20 mouse cellular contexts compared by ENCODE assay signal in genomic region chr2:11794668-11795067, GRCm38 (mm10). TPM values are rescaled to one million over a fixed set of nuclear protein-coding genes. Genes with fewer than 3 reads are reported as not detected.
DNase-seq lines count a peak whose midpoint lies in the region; ATAC-seq and TF ChIP-seq lines count a peak whose summit lies in the region.
"Had no signal": no experiment of that assay in that cellular context is flagged by ENCODE, and none has a peak within 500 bp of the region (broad histone marks: within the 10 kb centered on the region; RNA-seq: fewer than 3 reads in every experiment).

No protein-coding gene starts in this region.

- H3K4me2 ChIP-seq in liver, postnatal 0 days (ENCODE audit: low read depth, low read length): no peak overlapping the region
- H3K4me2 ChIP-seq: heart, embryonic 15.5 days; kidney, embryonic 15.5 days; liver, embryonic 11.5 days; midbrain, embryonic 11.5 days had no signal

- TF ChIP-seq CTCF in heart, adult 2 months (IDR thresholded peaks at IDR 0.05): peak; percentile 36; the same call in 1 of the 2 replicates
- TF ChIP-seq CTCF in liver, postnatal 0 days (IDR thresholded peaks at IDR 0.05; ENCODE audit: low read depth): peak; percentile 27; the same call in 1 of the 2 replicates
- peak; percentile 18; the same call in 1 of the 2 replicates for TF ChIP-seq CTCF in E14TG2a.4 (conservative IDR thresholded peaks at IDR 0.05; ENCODE audit: low read length)

- no peaks in the 10 kb centered on the region for H3K79me2 ChIP-seq in heart, adult 2 months (replicated peaks; ENCODE audit: control insufficient read depth, insufficient read depth, low read length)

- no peak for DNase-seq in heart, adult 2 months
- no peak for DNase-seq in heart, postnatal 25 days (ENCODE audit: low spot score)
- no peak for DNase-seq in liver, postnatal 0 days
- DNase-seq in liver: no peak
- DNase-seq in cerebellum, postnatal 36 days: no peak
- DNase-seq in spleen, adult 12 weeks (ENCODE audit: low spot score): no peak
- DNase-seq: adrenal gland, postnatal 25 days; cerebellum, adult 9-10 months; gastrocnemius, adult 2 months; kidney, adult 11 months; lung, adult 18-20 months; thymus, postnatal 14 days had no signal

- no peak for TF ChIP-seq POLR2A in heart, adult 2 months (IDR thresholded peaks at IDR 0.05; ENCODE audit: insufficient read depth, low read depth, low read length)

- no peak overlapping the region for H3K4me3 ChIP-seq in heart, adult 2 months
- no peak overlapping the region for H3K4me3 ChIP-seq in liver, postnatal 0 days (ENCODE audit: low read depth, low read length)
- H3K4me3 ChIP-seq in E14TG2a.4 (replicated peaks; ENCODE audit: low read length): no peak overlapping the region
- H3K4me3 ChIP-seq: forebrain, embryonic 10.5 days; gastrocnemius, adult 2 months; heart, embryonic 15.5 days; hindbrain, embryonic 10.5 days; kidney, embryonic 15.5 days had no signal

- no peak for ATAC-seq in liver, postnatal 0 days
- 0 out of 2 replicates have a peak, but pooled peaks have one; percentile 37 for ATAC-seq in megakaryocyte progenitor cell, adult 5-6 weeks (replicated peaks; ENCODE audit: poor library complexity)

- H3K9me3 ChIP-seq in liver, postnatal 0 days (ENCODE audit: low read length): no peaks in the 10 kb centered on the region
- no peaks in the 10 kb centered on the region for H3K9me3 ChIP-seq in E14TG2a.4 (ENCODE audit: low read length)
- H3K9me3 ChIP-seq: forebrain, embryonic 10.5 days; heart, embryonic 15.5 days; hindbrain, embryonic 10.5 days; kidney, embryonic 15.5 days had no signal

- intact Hi-C loops in heart, adult 2 months (cut with DNase I): no loop called here
- intact Hi-C loops in heart, postnatal 25 days (cut with DNase I): no loop called here

- H3K9ac ChIP-seq in heart, adult 2 months (ENCODE audit: low read depth, low read length): no peak overlapping the region
- H3K9ac ChIP-seq in liver, postnatal 0 days (replicated peaks): no peak overlapping the region
- H3K9ac ChIP-seq: heart, embryonic 15.5 days; kidney, embryonic 15.5 days had no signal

- no peaks in the 10 kb centered on the region for H3K4me1 ChIP-seq in heart, adult 2 months (ENCODE audit: control insufficient read depth, insufficient read depth, low read length)
- 0 out of 2 replicates have a peak, but pooled peaks cover 2% of the 10 kb centered on the region for H3K4me1 ChIP-seq in liver, postnatal 0 days (ENCODE audit: insufficient read depth)
- H3K4me1 ChIP-seq in E14TG2a.4 (replicated peaks; ENCODE audit: low read depth, low read length): no peaks in the 10 kb centered on the region
- H3K4me1 ChIP-seq: forebrain, embryonic 10.5 days; kidney, embryonic 15.5 days had no signal

- no peak overlapping the region for H3K27ac ChIP-seq in heart, adult 2 months
- no peak overlapping the region for H3K27ac ChIP-seq in liver, postnatal 0 days (ENCODE audit: low read depth)
- H3K27ac ChIP-seq: forebrain, embryonic 10.5 days; gastrocnemius, adult 2 months; heart, embryonic 15.5 days; hindbrain, embryonic 10.5 days; kidney, embryonic 15.5 days had no signal

- no peak for TF ChIP-seq EP300 in heart, adult 2 months (IDR thresholded peaks at IDR 0.05; ENCODE audit: insufficient read depth, low read depth, low read length)
- TF ChIP-seq EP300 in liver, postnatal 0 days (IDR thresholded peaks at IDR 0.05; ENCODE audit: low read depth): no peak

- H3K27me3 ChIP-seq in heart, adult 2 months (ENCODE audit: control insufficient read depth, insufficient read depth, low read length): no peaks in the 10 kb centered on the region
- H3K27me3 ChIP-seq in liver, postnatal 0 days (ENCODE audit: insufficient read depth, low read length): no peaks in the 10 kb centered on the region
- no peaks in the 10 kb centered on the region for H3K27me3 ChIP-seq in E14TG2a.4 (ENCODE audit: insufficient read depth, low read length)
- H3K27me3 ChIP-seq: heart, embryonic 15.5 days; kidney, embryonic 15.5 days had no signal

- WGBS in heart, adult 2 months: 68% methylated on average over 4 of the region's 4 CpGs
- 62% methylated on average over 4 of the region's 4 CpGs for WGBS in liver, postnatal 0 days (ENCODE audit: insufficient replicate concordance)

- no peaks in the 10 kb centered on the region for H3K36me3 ChIP-seq in heart, adult 2 months (ENCODE audit: control insufficient read depth, insufficient read depth, low read length)
- H3K36me3 ChIP-seq in liver, postnatal 0 days (replicated peaks; ENCODE audit: insufficient read depth, low read length): peaks cover 20% of the 10 kb centered on the region
- H3K36me3 ChIP-seq in E14TG2a.4 (ENCODE audit: insufficient read depth, low read length): peaks cover 25% of the 10 kb centered on the region

RNA-seq across cellular contexts. Expression of gene Ankrd16, which starts 17.0 kb away (rescaled TPM):
- 10 to 100 TPM; 16.6 TPM for total RNA-seq in heart, adult 2 months (2021)
- polyA plus RNA-seq in heart, adult 2 months (2012; rRNA removed): 27.9 and 30.6 TPM in 2 replicates
- 10 to 100 TPM; 18.8 to 21.5 TPM for total RNA-seq in heart, postnatal 25 days (2021)
- polyA plus RNA-seq in liver, postnatal 0 days (2015; fragmentation: Nextera tagmentation; extraction: Ambion mirVana): 9.1 and 11.5 TPM in 2 replicates
- 36.5 and 37.6 TPM in 2 replicates for total RNA-seq in megakaryocyte progenitor cell, adult 5-6 weeks (2015)
- total RNA-seq in megakaryocyte progenitor cell, adult 5-6 weeks (2017): 17.2 and 27.4 TPM in 2 replicates

RNA-seq across cellular contexts. Expression of gene Fbh1, which starts 17.3 kb away (rescaled TPM):
- total RNA-seq in heart, adult 2 months (2021): 10 to 100 TPM; 68.0 to 70.4 TPM
- polyA plus RNA-seq in heart, adult 2 months (2012; rRNA removed): 42.3 and 65.1 TPM in 2 replicates
- total RNA-seq in heart, postnatal 25 days (2021): 10 to 100 TPM; 72.5 to 73.6 TPM
- polyA plus RNA-seq in liver, postnatal 0 days (2015; fragmentation: Nextera tagmentation; extraction: Ambion mirVana): 19.9 and 24.3 TPM in 2 replicates
- total RNA-seq in megakaryocyte progenitor cell, adult 5-6 weeks (2015): 56.3 and 58.3 TPM in 2 replicates
- total RNA-seq in megakaryocyte progenitor cell, adult 5-6 weeks (2017): 101 and 113 TPM in 2 replicates
